Mouse (Mus musculus): ENCODE results near the gene Scand1.

DNA sequence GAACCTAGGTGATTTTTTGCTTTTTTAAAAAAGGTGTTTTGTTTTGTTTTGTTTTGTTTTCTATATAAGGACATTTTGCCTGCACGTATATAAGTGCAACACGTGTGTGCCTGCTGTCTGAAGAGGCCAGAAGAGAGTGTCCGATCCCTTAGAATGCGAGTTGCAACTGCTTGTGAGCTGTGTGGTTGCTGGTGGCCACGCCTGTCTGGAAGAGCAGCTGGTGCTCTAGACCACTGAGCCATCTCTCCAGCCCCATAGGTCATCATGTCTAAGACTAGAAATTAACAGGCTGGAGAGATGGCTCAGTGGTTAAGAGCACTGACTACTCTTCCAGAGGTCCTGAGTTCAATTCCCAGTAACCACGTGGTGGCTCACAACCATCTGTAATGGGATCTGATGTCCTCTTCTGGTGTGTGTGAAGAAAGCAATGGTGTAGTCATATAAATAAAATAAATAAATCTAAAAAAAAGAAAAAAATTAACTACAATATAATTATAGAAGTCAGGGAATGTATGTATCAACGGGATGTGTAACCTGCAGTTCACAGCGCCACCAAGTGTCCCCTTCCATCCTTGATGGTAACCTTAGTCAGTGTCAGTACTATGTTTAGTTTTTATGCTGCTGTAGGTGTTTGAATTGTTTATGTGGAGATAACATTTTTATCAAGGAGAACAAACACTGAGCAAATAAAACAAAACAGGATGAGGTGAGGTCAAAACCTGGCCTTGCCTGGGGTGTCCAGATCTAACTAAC is 40.1 kb upstream of the Scand1 start:
- TF ChIP-seq CTCF (IDR thresholded peaks at IDR 0.05; ENCODE audit: insufficient read depth, low read depth, low read length) (no peak), POLR2A (IDR thresholded peaks at IDR 0.05; ENCODE audit: insufficient read depth, low read depth, low read length) (no peak)

Data from olfactory bulb, adult 2 months (tissue).